Mouse (Mus musculus) megakaryocyte, embryonic 14.5 days (primary cell): ENCODE results near the gene Ice1.

Experiments
- FLI1 ChIP-seq: IDR thresholded peaks from 2 replicates; pipeline ENCODE4 v1.6.1; 2012; ENCODE audit warnings: low read length, inconsistent platforms, mixed read lengths
- GATA1 ChIP-seq: IDR thresholded peaks from 3 replicates; pipeline ENCODE4 v1.6.1; 2012; ENCODE audit warnings: mixed read lengths, low read length, inconsistent platforms, borderline replicate concordance

DNA sequence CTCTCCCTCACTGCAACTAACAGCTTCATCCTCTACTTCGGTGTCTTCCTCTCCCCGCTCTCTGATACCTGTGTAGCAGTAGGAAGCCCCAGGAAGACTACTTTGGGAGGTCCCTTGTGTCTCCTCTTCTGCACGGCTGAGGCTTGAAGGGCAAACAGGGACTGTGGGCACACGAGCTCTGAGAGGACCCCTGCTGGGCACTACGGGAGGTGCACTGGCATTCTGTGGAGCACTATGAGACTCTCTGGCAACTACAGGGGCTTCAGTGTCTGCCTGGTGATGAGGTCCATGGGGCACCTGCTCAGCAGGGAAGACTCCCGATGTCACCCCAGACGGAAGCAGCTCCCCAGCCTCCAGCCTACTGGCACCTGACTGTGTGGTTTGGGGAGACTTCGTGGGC is 32.7 kb downstream of the Ice1 start:
- no peak for TF ChIP-seq GATA1
- TF ChIP-seq FLI1 = no peak
